Mouse (Mus musculus) adrenal gland, postnatal 10 days (tissue): ENCODE data around the gene Neurod6. TPM values are rescaled to one million over a fixed set of nuclear protein-coding genes. Genes with fewer than 3 reads are reported as not detected.
A peak's percentile ranks its signal among the peaks of the same experiment; 100 is the strongest.
"Not testable (repeated sequence)": the region's sequence is repeated elsewhere in the genome, so short reads cannot be mapped to it uniquely, and the experiment has no call there.

Experiments used
- DNase-seq: peaks from one replicate; pipeline ENCODE4 v3.0.0; 2021; ENCODE audit warnings: mixed read lengths
- long read RNA-seq, 2 experiments: library from polyadenylated mRNA; stranded (forward); transcript quantifications; one replicate each; pipeline ENCODE4 v2.0.0; 2021
- total RNA-seq, 2 experiments: library from RNA; stranded (reverse); gene quantifications; 2 replicates each; pipeline ENCODE4 v1.2.3; 2021

Neurod6 gene
- total RNA-seq, result not detected
- long read RNA-seq, experiment 1, result 0 reads
- long read RNA-seq, experiment 2, result 0 reads

DNA sequence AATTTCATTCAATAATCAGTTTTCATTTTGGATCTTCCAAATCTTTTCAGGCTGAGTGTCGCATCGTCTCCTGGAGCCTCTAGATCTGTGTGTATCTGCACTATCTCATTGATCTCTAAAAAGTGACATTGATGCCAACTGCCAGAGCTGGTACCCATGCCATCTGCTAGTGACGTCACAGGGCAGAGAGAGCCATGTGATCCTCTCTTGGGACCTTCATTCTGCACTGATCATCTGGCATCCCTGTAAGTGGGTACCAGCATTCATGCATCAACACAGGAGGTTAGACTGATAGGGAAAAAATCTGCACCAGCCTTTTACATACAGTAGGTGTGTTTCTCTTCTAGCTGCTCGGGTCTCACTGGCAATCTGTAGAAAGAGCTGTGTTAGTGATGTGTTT, at the start of gene Neurod6:
Gene Neurod6 (minus strand): TSS at position 290 of the 400 bp plus-strand sequence.
- DNase-seq, result no peak

GRCm38 (mm10) chr6:55717209-55717608, 36.1 kb upstream of the Neurod6 start:
- peak; percentile 83 for DNase-seq

DNA sequence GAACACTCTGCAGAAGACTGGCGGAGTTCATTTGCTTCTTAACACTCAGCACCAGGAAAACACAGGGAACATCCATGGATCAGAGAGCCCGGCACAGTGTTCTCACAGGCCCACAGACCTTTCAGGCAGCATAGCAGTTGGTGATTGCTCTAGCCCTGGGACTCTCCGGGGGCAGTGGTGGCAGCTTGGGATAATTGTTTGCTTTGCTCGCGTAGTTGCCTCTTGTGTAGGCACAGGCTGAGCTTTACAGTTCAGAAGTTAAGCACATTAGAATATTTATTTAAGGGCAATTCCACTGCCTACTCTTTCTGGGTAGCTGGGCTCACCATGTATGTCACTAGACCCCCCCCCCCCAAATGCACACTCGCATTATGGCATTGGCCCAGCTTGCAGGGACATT, 34.4 kb upstream of the Neurod6 start:
- DNase-seq, result no peak

GRCm38 (mm10) chr6:55710913-55711312, 29.9 kb upstream of the Neurod6 start:
- not testable (repeated sequence) for DNase-seq

- DNase-seq, result no peak
Measured at GRCm38 (mm10) chr6:55704759-55705104, 23.7 kb upstream of the Neurod6 start.

- DNase-seq, result no peak
Measured at GRCm38 (mm10) chr6:55704061-55704758, 23.1 kb upstream of the Neurod6 start.

GRCm38 (mm10) chr6:55700392-55701386, 19.6 kb upstream of the Neurod6 start:
- no peak for DNase-seq

GRCm38 (mm10) chr6:55690015-55690531, 9.0 kb upstream of the Neurod6 start:
- no peak for DNase-seq

- DNase-seq, result no peak
Measured at GRCm38 (mm10) chr6:55683506-55683905, 2.4 kb upstream of the Neurod6 start.

GRCm38 (mm10) chr6:55682886-55683285, 1.8 kb upstream of the Neurod6 start:
- no peak for DNase-seq

GRCm38 (mm10) chr6:55678571-55679185, 2.4 kb downstream of the Neurod6 start:
- DNase-seq, result no peak

DNA sequence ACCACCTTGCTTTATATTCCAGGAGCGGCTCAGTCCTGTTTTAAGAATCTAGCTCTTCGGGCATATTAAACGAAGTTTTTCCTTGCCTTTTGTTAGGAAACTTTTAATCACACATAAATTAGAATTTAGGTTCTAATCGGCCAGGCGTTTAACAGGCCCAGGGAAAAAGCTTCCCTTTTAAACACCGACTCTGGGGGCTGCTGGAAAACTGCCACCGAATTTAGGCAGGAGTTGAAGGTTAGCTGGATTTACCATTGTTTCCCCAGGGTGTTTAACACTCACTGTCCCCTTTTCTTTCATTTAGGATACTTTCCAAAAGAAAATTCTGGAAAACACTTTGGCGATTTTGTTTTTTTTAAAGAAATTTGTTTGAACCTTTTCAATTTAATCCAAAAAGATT, 3.7 kb downstream of the Neurod6 start:
- DNase-seq, result no peak

GRCm38 (mm10) chr6:55676663-55677311, 4.3 kb downstream of the Neurod6 start:
- DNase-seq, result peak; percentile 8

DNA sequence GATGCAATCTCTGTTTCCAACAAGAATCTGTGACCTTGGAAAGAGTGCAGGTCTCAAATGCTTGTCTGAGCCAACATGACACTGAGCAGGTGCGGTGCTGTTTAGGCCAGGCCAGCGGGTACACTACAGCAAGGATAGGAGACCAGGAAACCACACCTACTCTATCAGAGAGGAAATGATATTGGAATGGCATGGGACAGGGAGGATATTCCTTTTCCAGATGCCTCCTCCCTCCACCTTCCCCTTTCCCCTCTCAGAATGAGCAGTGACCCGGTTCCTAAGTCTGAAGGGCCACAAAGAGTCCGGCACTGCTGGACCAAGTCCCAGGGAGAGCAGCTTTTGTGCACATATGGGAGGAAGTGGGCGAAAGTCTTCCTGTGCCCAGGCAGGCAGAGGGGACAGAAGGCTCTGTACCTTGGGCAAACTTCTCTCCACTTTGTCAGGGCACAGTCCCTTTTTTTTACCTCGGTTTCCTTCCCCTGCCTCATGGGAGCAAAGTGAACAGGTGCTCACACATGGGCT, 4.9 kb downstream of the Neurod6 start:
- no peak for DNase-seq

- DNase-seq, result no peak
Measured at GRCm38 (mm10) chr6:55667801-55668200, 13.3 kb downstream of the Neurod6 start.

DNA sequence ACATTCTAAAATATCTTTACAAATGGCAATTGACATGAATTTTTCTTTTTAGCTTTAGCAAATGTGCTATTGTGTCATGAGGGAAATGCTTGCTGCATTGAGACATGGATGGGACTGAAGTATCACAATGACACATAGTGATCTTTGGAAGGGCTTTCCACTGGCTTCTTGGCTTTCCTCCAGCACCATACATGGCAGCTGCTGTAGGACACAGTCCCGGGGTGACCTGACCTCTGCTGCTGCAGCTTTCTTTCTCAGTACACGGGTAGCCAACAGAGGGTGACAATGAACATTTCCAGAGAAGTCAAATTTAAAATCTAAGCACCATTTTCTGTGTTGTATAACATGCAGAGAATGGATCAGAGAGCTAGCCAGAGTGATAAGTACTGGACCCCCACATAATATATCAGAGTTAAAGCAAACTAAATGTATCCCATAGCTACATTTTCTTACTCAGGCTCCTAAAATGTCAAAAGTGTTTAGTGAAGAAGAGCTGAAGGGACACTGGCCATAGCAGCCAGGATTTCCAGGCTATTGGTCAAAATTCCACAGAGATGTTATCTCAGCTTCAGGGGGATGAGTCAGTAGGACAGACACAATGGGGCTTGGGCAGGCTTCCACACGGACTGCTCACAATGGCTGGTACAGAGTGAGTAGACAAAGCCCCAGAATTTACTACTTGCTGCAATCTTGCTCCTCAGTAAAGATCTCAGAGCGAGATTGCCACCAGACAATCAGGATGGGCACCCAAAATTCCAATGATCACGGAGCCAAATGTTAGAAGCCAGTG, 19.7 kb downstream of the Neurod6 start:
- no peak for DNase-seq

DNA sequence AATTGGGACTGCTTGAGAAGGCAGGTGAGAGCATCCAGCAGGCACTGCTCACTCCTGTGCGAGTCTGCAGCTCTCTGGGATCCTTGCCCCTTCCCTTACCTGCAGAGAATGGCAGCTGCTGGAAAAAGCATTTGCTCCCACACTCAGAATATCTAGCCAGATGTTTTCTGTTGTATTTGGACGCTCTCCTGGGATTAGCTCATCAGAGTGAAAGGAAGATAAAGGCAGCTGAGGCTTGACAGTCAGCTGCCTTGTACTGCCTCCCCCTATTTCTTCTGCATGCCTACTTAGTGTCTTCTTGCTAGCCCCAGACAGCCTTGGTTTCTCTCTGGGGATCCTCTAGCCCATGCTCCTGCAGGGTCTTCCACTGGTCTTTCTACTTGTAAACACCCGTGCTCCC, 31.1 kb downstream of the Neurod6 start:
- no peak for DNase-seq

DNA sequence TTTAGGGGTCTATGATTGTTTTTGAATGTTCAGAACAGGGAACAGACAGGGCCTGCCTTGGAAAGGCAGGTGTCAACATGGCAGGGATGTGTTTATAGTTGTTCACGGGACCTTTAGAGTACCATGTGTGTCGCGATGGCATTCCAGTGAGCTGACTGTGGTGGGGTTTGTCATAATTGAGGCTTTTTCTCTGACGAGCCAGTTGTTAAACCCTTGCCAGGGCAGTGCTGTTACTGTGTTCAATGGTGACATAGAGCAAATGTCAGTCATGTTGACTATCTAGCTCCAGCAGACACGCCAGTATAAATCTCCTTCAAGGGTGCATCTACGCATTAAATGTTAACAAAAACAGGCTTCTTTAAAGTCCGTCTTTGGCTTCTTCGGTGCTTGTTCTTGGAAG, 31.5 kb downstream of the Neurod6 start:
- DNase-seq, result no peak

GRCm38 (mm10) chr6:55648886-55649285, 32.2 kb downstream of the Neurod6 start:
- no peak for DNase-seq

DNA sequence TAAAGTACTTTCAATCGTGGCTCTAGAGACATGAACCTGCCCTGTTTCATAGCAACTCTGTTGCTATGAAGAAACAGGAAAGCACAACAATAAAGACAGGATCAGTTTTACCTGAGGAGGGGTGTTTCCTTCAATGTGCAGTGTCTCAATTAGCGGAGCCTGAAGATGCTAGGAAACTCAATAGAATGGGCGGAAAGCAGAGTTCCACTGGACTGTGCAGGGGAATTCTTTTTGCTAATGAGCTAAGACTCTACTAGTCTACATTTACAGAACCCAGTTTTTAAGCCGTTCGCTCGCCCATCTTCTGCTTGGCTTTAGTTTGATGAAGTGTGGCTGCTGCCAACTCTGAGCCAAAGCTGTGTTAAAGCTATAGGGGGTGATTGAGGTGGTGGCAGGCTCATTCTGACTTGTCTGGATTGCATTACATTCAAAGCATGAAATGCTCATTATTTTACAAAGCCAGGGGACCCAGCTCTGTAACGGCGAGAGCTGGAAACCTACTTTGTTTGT, 33.2 kb downstream of the Neurod6 start:
- no peak for DNase-seq
